Mouse (Mus musculus) forebrain, embryonic 12.5 days (tissue): ENCODE data around the gene Slitrk3. TPM values are rescaled to one million over a fixed set of nuclear protein-coding genes. Genes with fewer than 3 reads are reported as not detected.
"Not testable (repeated sequence)": the region's sequence is repeated elsewhere in the genome, so short reads cannot be mapped to it uniquely, and the experiment has no call there.

Source experiments
- ATAC-seq: fragments of 200-750 bp; cut with Nextera tagmentation; 2 replicates; pipeline ENCODE4 v1.8.0; 2017; ENCODE audit warnings: moderate TSS enrichment; ENCODE audit not compliant: low FRiP score
- H3K27ac ChIP-seq: fragments of 300-500 bp; sonication (generic); 2 replicates; pipeline ENCODE4 v1.5.1; 2016; ENCODE audit warnings: mild to moderate bottlenecking
- H3K27me3 ChIP-seq: fragments of 300-500 bp; sonication (generic); 2 replicates; pipeline ENCODE4 v1.6.1; 2016; ENCODE audit warnings: mild to moderate bottlenecking
- H3K36me3 ChIP-seq: fragments of 300-500 bp; sonication (generic); replicated peaks from 2 replicates; pipeline ENCODE4 v1.6.1; 2016; ENCODE audit warnings: mild to moderate bottlenecking
- H3K4me1 ChIP-seq: fragments of 300-500 bp; sonication (generic); 2 replicates; pipeline ENCODE4 v1.6.1; 2016
- H3K4me2 ChIP-seq: fragments of 300-500 bp; sonication (generic); 2 replicates; pipeline ENCODE4 v1.6.1; 2016; ENCODE audit warnings: mild to moderate bottlenecking, moderate library complexity
- H3K4me3 ChIP-seq: fragments of 300-500 bp; sonication (generic); replicated peaks from 2 replicates; pipeline ENCODE4 v1.5.1; 2016; ENCODE audit warnings: mild to moderate bottlenecking
- H3K9ac ChIP-seq: fragments of 300-500 bp; sonication (generic); 2 replicates; pipeline ENCODE4 v1.6.1; 2016; ENCODE audit warnings: mild to moderate bottlenecking
- H3K9me3 ChIP-seq: fragments of 300-500 bp; sonication (generic); 2 replicates; pipeline ENCODE4 v1.6.1; 2016
- WGBS: fragments of 180-500 bp; shearing (Covaris S2); methylation state at CpG from one replicate; pipeline ENCODE4 v1.1.7; 2016; 5-methylcytosine and 5-hydroxymethylcytosine counted together
- polyA plus RNA-seq: library from polyadenylated mRNA; unstranded; fragments of >200 nt; fragmentation: Nextera tagmentation; extraction: Ambion mirVana; gene quantifications from 2 replicates; pipeline ENCODE4 v1.2.1, GENCODE M21; 2016

Slitrk3 gene
- 3.4 and 4.9 TPM in 2 replicates for polyA plus RNA-seq

GRCm38 (mm10) chr3:73057197-73057811, at the start of gene Slitrk3:
Slitrk3 (minus strand) TSS chr3:73057803.
- 0% methylated on average over 43 of the region's 44 CpGs for WGBS
- H3K4me3 ChIP-seq = peak within 1 kb of the TSS; percentile 65
- peak within 1 kb of the TSS; percentile 86 for H3K4me2 ChIP-seq
- H3K27ac ChIP-seq = no peak within 1 kb of the TSS
- no peaks in the 10 kb centered on the region for H3K9me3 ChIP-seq
- H3K9ac ChIP-seq = peak within 1 kb of the TSS; percentile 66
- peak; percentile 76 for ATAC-seq
- peaks cover 9% of the 10 kb centered on the region for H3K4me1 ChIP-seq
- no peaks in the 10 kb centered on the region for H3K36me3 ChIP-seq
- peaks cover 20% of the 10 kb centered on the region for H3K27me3 ChIP-seq

- not testable (repeated sequence) for H3K4me1 ChIP-seq, H3K27me3 ChIP-seq, H3K4me2 ChIP-seq, H3K36me3 ChIP-seq, H3K9me3 ChIP-seq, H3K4me3 ChIP-seq, H3K9ac ChIP-seq, ATAC-seq, H3K27ac ChIP-seq
- 100% methylated on average over 2 of the region's 2 CpGs for WGBS
Measured at GRCm38 (mm10) chr3:73094445-73094844, 36.8 kb upstream of the Slitrk3 start.

GRCm38 (mm10) chr3:73084620-73085019, 27.0 kb upstream of the Slitrk3 start:
- no peak for ATAC-seq
- no peak overlapping the region for H3K27ac ChIP-seq
- no peaks in the 10 kb centered on the region for H3K4me1 ChIP-seq
- H3K36me3 ChIP-seq = no peaks in the 10 kb centered on the region
- no peaks in the 10 kb centered on the region for H3K27me3 ChIP-seq
- H3K4me2 ChIP-seq = no peak overlapping the region
- no peaks in the 10 kb centered on the region for H3K9me3 ChIP-seq
- H3K4me3 ChIP-seq = no peak overlapping the region
- 73% methylated on average over 5 of the region's 5 CpGs for WGBS
- no peak overlapping the region for H3K9ac ChIP-seq

- Histone ChIP-seq H3K36me3 (no peaks in the 10 kb centered on the region), H3K4me3 (peak overlapping the region; percentile 34), H3K4me1 (no peaks in the 10 kb centered on the region; the same call in 1 of the 2 replicates), H3K27me3 (no peaks in the 10 kb centered on the region), H3K9ac (peak overlapping the region; percentile 33; the same call in 1 of the 2 replicates), H3K4me2 (peak overlapping the region; percentile 52), H3K27ac (no peak overlapping the region), H3K9me3 (no peaks in the 10 kb centered on the region)
- 10% methylated on average over 20 of the region's 20 CpGs for WGBS
- ATAC-seq = peak; percentile 87
Measured at GRCm38 (mm10) chr3:73065823-73066755, 8.5 kb upstream of the Slitrk3 start.

GRCm38 (mm10) chr3:73058190-73058589, 587 bp upstream of the Slitrk3 start:
- Histone ChIP-seq H3K4me2 (peak overlapping the region; percentile 86), H3K27me3 (peaks cover 20% of the 10 kb centered on the region), H3K27ac (no peak overlapping the region), H3K4me1 (peaks cover 9% of the 10 kb centered on the region), H3K4me3 (peak overlapping the region; percentile 65), H3K36me3 (no peaks in the 10 kb centered on the region), H3K9ac (no peak overlapping the region), H3K9me3 (no peaks in the 10 kb centered on the region)
- 23% methylated on average over 4 of the region's 4 CpGs for WGBS
- ATAC-seq = no peak

GRCm38 (mm10) chr3:73056492-73057196, 959 bp downstream of the Slitrk3 start:
- WGBS = 1% methylated on average over 32 of the region's 32 CpGs
- Histone ChIP-seq H3K27me3 (peaks cover 20% of the 10 kb centered on the region), H3K27ac (no peak overlapping the region), H3K4me3 (peak overlapping the region; percentile 65), H3K9me3 (no peaks in the 10 kb centered on the region), H3K4me1 (peaks cover 9% of the 10 kb centered on the region), H3K4me2 (peak overlapping the region; percentile 86), H3K36me3 (no peaks in the 10 kb centered on the region), H3K9ac (peak overlapping the region; percentile 66)
- ATAC-seq = peak; percentile 52

- no peak overlapping the region for H3K9ac ChIP-seq
Measured at GRCm38 (mm10) chr3:73056044-73056438, 1.6 kb downstream of the Slitrk3 start.

GRCm38 (mm10) chr3:73055399-73056043, 2.1 kb downstream of the Slitrk3 start:
- H3K9ac ChIP-seq = no peak overlapping the region

More at GRCm38 (mm10) chr3:73056044-73056438, 1.6 kb downstream of the Slitrk3 start:
- Histone ChIP-seq H3K27me3 (peaks cover 20% of the 10 kb centered on the region), H3K36me3 (no peaks in the 10 kb centered on the region), H3K4me2 (peak overlapping the region; percentile 86), H3K9me3 (no peaks in the 10 kb centered on the region), H3K4me1 (peaks cover 9% of the 10 kb centered on the region), H3K4me3 (peak overlapping the region; percentile 65), H3K27ac (no peak overlapping the region)
- ATAC-seq = no peak
- WGBS = 37% methylated on average over 5 of the region's 5 CpGs

GRCm38 (mm10) chr3:73053451-73053931, 4.1 kb downstream of the Slitrk3 start:
- H3K36me3 ChIP-seq = no peaks in the 10 kb centered on the region; the same call in 1 of the 2 replicates
- peaks cover 9% of the 10 kb centered on the region for H3K4me1 ChIP-seq
- H3K9me3 ChIP-seq = no peaks in the 10 kb centered on the region
- H3K4me3 ChIP-seq = peak overlapping the region; percentile 50
- peak; percentile 80 for ATAC-seq
- under 1% methylated on average over 26 of the region's 26 CpGs for WGBS
- H3K27ac ChIP-seq = 0 out of 2 replicates have a peak overlapping the region, but pooled peaks have one; percentile 46
- peaks cover 20% of the 10 kb centered on the region for H3K27me3 ChIP-seq
- H3K9ac ChIP-seq = peak overlapping the region; percentile 49; the same call in 1 of the 2 replicates
- H3K4me2 ChIP-seq = peak overlapping the region; percentile 64

More at GRCm38 (mm10) chr3:73055399-73056043, 2.1 kb downstream of the Slitrk3 start:
- WGBS = 32% methylated on average over 7 of the region's 7 CpGs
- Histone ChIP-seq H3K4me2 (peak overlapping the region; percentile 32), H3K27me3 (peaks cover 20% of the 10 kb centered on the region), H3K4me3 (peak overlapping the region; percentile 22), H3K27ac (no peak overlapping the region), H3K4me1 (peaks cover 9% of the 10 kb centered on the region), H3K9me3 (no peaks in the 10 kb centered on the region), H3K36me3 (no peaks in the 10 kb centered on the region)
- ATAC-seq = no peak

- no peaks in the 10 kb centered on the region for H3K4me1 ChIP-seq
- ATAC-seq = peak; percentile 71
- no peak overlapping the region for H3K27ac ChIP-seq
- peak overlapping the region; percentile 31; the same call in 1 of the 2 replicates for H3K4me2 ChIP-seq
- no peaks in the 10 kb centered on the region for H3K9me3 ChIP-seq
- H3K4me3 ChIP-seq = no peak overlapping the region
- no peaks in the 10 kb centered on the region; the same call in 1 of the 2 replicates for H3K27me3 ChIP-seq
- 5% methylated on average over 3 of the region's 3 CpGs for WGBS
- no peaks in the 10 kb centered on the region; the same call in 1 of the 2 replicates for H3K36me3 ChIP-seq
- H3K9ac ChIP-seq = no peak overlapping the region
Measured at GRCm38 (mm10) chr3:73046248-73046647, 11.4 kb downstream of the Slitrk3 start.

- H3K27ac ChIP-seq = no peak overlapping the region
- no peaks in the 10 kb centered on the region for H3K4me1 ChIP-seq
- no peak overlapping the region for H3K4me3 ChIP-seq
- no peak for ATAC-seq
- no peaks in the 10 kb centered on the region for H3K36me3 ChIP-seq
- no peak overlapping the region for H3K4me2 ChIP-seq
- H3K27me3 ChIP-seq = no peaks in the 10 kb centered on the region
- H3K9ac ChIP-seq = no peak overlapping the region
- no peaks in the 10 kb centered on the region for H3K9me3 ChIP-seq
Measured at GRCm38 (mm10) chr3:73042256-73042655, 15.3 kb downstream of the Slitrk3 start.
